Mouse (Mus musculus): ENCODE results near the gene Slc12a3. TPM values are rescaled to one million over a fixed set of nuclear protein-coding genes. Genes with fewer than 3 reads are reported as not detected.

Slc12a3 gene
- polyA plus RNA-seq, 1 experiment from 2014 or later: 0.12 TPM

GRCm38 (mm10) chr8:94304412-94304811 is 24.6 kb upstream of the Slc12a3 start:
- Histone ChIP-seq H3K4me1 (no peaks in the 10 kb centered on the region), H3K27ac (no peak overlapping the region), H3K9ac (no peak overlapping the region), H3K27me3 (no peaks in the 10 kb centered on the region), H3K4me3 (no peak overlapping the region), H3K36me3 (peaks cover 64% of the 10 kb centered on the region), H3K9me3 (no peaks in the 10 kb centered on the region), H3K4me2 (replicated peaks) (no peak overlapping the region)
- 89% methylated on average over 2 of the region's 2 CpGs for WGBS
- no peak for ATAC-seq (ENCODE audit: insufficient number of reproducible peaks, insufficient read depth, low FRiP score, low TSS enrichment)

- no peaks in the 10 kb centered on the region for H3K27me3 ChIP-seq
- H3K4me3 ChIP-seq: no peak overlapping the region
- H3K9ac ChIP-seq: no peak overlapping the region
- H3K27ac ChIP-seq: no peak overlapping the region
- peaks cover 77% of the 10 kb centered on the region for H3K36me3 ChIP-seq
- WGBS: 85% methylated on average over 7 of the region's 7 CpGs
- no peak for ATAC-seq (ENCODE audit: insufficient number of reproducible peaks, insufficient read depth, low FRiP score, low TSS enrichment)
- no peaks in the 10 kb centered on the region for H3K9me3 ChIP-seq
- H3K4me1 ChIP-seq: no peaks in the 10 kb centered on the region
- H3K4me2 ChIP-seq (replicated peaks): no peak overlapping the region
Measured at GRCm38 (mm10) chr8:94306989-94307513, 21.9 kb upstream of the Slc12a3 start.

- Histone ChIP-seq H3K4me3 (no peak overlapping the region), H3K4me1 (no peaks in the 10 kb centered on the region), H3K36me3 (peaks cover 76% of the 10 kb centered on the region), H3K9ac (no peak overlapping the region), H3K4me2 (replicated peaks) (no peak overlapping the region), H3K27ac (no peak overlapping the region), H3K9me3 (no peaks in the 10 kb centered on the region), H3K27me3 (no peaks in the 10 kb centered on the region)
- no peak for ATAC-seq (ENCODE audit: insufficient number of reproducible peaks, insufficient read depth, low FRiP score, low TSS enrichment)
- WGBS: 91% methylated on average over 9 of the region's 9 CpGs
Measured at GRCm38 (mm10) chr8:94307652-94308051, 21.3 kb upstream of the Slc12a3 start.

GRCm38 (mm10) chr8:94314069-94314468 is 14.9 kb upstream of the Slc12a3 start:
- ATAC-seq (ENCODE audit: insufficient number of reproducible peaks, insufficient read depth, low FRiP score, low TSS enrichment): no peak
- no peak overlapping the region for H3K9ac ChIP-seq
- peaks cover 28% of the 10 kb centered on the region for H3K36me3 ChIP-seq
- no peak overlapping the region for H3K27ac ChIP-seq
- H3K27me3 ChIP-seq: no peaks in the 10 kb centered on the region
- H3K4me2 ChIP-seq (replicated peaks): no peak overlapping the region
- H3K4me1 ChIP-seq: no peaks in the 10 kb centered on the region
- no peak overlapping the region for H3K4me3 ChIP-seq
- no peaks in the 10 kb centered on the region for H3K9me3 ChIP-seq
- 70% methylated on average over 2 of the region's 2 CpGs for WGBS

GRCm38 (mm10) chr8:94317249-94317648 is 11.8 kb upstream of the Slc12a3 start:
- WGBS: 88% methylated on average over 2 of the region's 2 CpGs
- no peaks in the 10 kb centered on the region for H3K9me3 ChIP-seq
- no peaks in the 10 kb centered on the region for H3K4me1 ChIP-seq
- no peak overlapping the region for H3K4me2 ChIP-seq (replicated peaks)
- H3K9ac ChIP-seq: no peak overlapping the region
- H3K36me3 ChIP-seq: 0 out of 2 replicates have a peak, but pooled peaks cover 8% of the 10 kb centered on the region
- no peaks in the 10 kb centered on the region for H3K27me3 ChIP-seq
- H3K27ac ChIP-seq: no peak overlapping the region
- H3K4me3 ChIP-seq: no peak overlapping the region
- ATAC-seq (ENCODE audit: insufficient number of reproducible peaks, insufficient read depth, low FRiP score, low TSS enrichment): no peak

GRCm38 (mm10) chr8:94317691-94318090 is 11.3 kb upstream of the Slc12a3 start:
- Histone ChIP-seq H3K36me3 (0 out of 2 replicates have a peak, but pooled peaks cover 8% of the 10 kb centered on the region), H3K9ac (no peak overlapping the region), H3K4me2 (replicated peaks) (no peak overlapping the region), H3K4me3 (no peak overlapping the region), H3K9me3 (no peaks in the 10 kb centered on the region), H3K4me1 (no peaks in the 10 kb centered on the region), H3K27ac (no peak overlapping the region), H3K27me3 (no peaks in the 10 kb centered on the region)
- WGBS: 93% methylated on average over 2 of the region's 2 CpGs
- ATAC-seq (ENCODE audit: insufficient number of reproducible peaks, insufficient read depth, low FRiP score, low TSS enrichment): no peak

GRCm38 (mm10) chr8:94320036-94320435 is 9.0 kb upstream of the Slc12a3 start:
- Histone ChIP-seq H3K9me3 (no peaks in the 10 kb centered on the region), H3K4me3 (no peak overlapping the region), H3K27ac (no peak overlapping the region), H3K9ac (no peak overlapping the region), H3K27me3 (no peaks in the 10 kb centered on the region), H3K36me3 (0 out of 2 replicates have a peak, but pooled peaks cover 7% of the 10 kb centered on the region), H3K4me1 (no peaks in the 10 kb centered on the region), H3K4me2 (replicated peaks) (no peak overlapping the region)
- WGBS: 92% methylated on average over 2 of the region's 2 CpGs
- ATAC-seq (ENCODE audit: insufficient number of reproducible peaks, insufficient read depth, low FRiP score, low TSS enrichment): no peak

- Histone ChIP-seq H3K27me3 (no peaks in the 10 kb centered on the region), H3K36me3 (0 out of 2 replicates have a peak, but pooled peaks cover 2% of the 10 kb centered on the region), H3K9ac (no peak overlapping the region), H3K4me3 (no peak overlapping the region), H3K4me2 (replicated peaks) (no peak overlapping the region), H3K4me1 (no peaks in the 10 kb centered on the region), H3K27ac (no peak overlapping the region), H3K9me3 (no peaks in the 10 kb centered on the region)
- ATAC-seq (ENCODE audit: insufficient number of reproducible peaks, insufficient read depth, low FRiP score, low TSS enrichment): no peak
- WGBS: 54% methylated on average over 4 of the region's 4 CpGs
Measured at GRCm38 (mm10) chr8:94322083-94322482, 6.9 kb upstream of the Slc12a3 start.

- H3K36me3 ChIP-seq: no peaks in the 10 kb centered on the region
- no peaks in the 10 kb centered on the region for H3K4me1 ChIP-seq
- ATAC-seq (ENCODE audit: insufficient number of reproducible peaks, insufficient read depth, low FRiP score, low TSS enrichment): no peak
- no peak overlapping the region for H3K4me3 ChIP-seq
- H3K27me3 ChIP-seq: no peaks in the 10 kb centered on the region
- no peak overlapping the region for H3K9ac ChIP-seq
- no peak overlapping the region for H3K4me2 ChIP-seq (replicated peaks)
- 75% methylated on average over 6 of the region's 6 CpGs for WGBS
- H3K27ac ChIP-seq: no peak overlapping the region
- H3K9me3 ChIP-seq: no peaks in the 10 kb centered on the region
Measured at GRCm38 (mm10) chr8:94323041-94323440, 6.0 kb upstream of the Slc12a3 start.

GRCm38 (mm10) chr8:94324071-94324470 is 4.9 kb upstream of the Slc12a3 start:
- WGBS: 58% methylated on average over 12 of the region's 12 CpGs
- Histone ChIP-seq H3K9me3 (no peaks in the 10 kb centered on the region), H3K27ac (no peak overlapping the region), H3K9ac (no peak overlapping the region), H3K4me1 (no peaks in the 10 kb centered on the region), H3K27me3 (no peaks in the 10 kb centered on the region), H3K4me3 (no peak overlapping the region), H3K4me2 (replicated peaks) (no peak overlapping the region), H3K36me3 (no peaks in the 10 kb centered on the region)
- ATAC-seq (ENCODE audit: insufficient number of reproducible peaks, insufficient read depth, low FRiP score, low TSS enrichment): no peak

- Histone ChIP-seq H3K9ac (no peak overlapping the region), H3K9me3 (no peaks in the 10 kb centered on the region), H3K36me3 (no peaks in the 10 kb centered on the region), H3K4me2 (replicated peaks) (no peak overlapping the region), H3K4me1 (no peaks in the 10 kb centered on the region), H3K4me3 (no peak overlapping the region), H3K27me3 (no peaks in the 10 kb centered on the region), H3K27ac (no peak overlapping the region)
- ATAC-seq (ENCODE audit: insufficient number of reproducible peaks, insufficient read depth, low FRiP score, low TSS enrichment): no peak
- WGBS: 67% methylated on average over 4 of the region's 4 CpGs
Measured at GRCm38 (mm10) chr8:94326016-94326415, 3.0 kb upstream of the Slc12a3 start.

GRCm38 (mm10) chr8:94330733-94331132 is 1.7 kb downstream of the Slc12a3 start:
- WGBS: 32% methylated on average over 4 of the region's 4 CpGs
- Histone ChIP-seq H3K4me3 (no peak overlapping the region), H3K9ac (no peak overlapping the region), H3K4me1 (no peaks in the 10 kb centered on the region), H3K27me3 (no peaks in the 10 kb centered on the region), H3K27ac (no peak overlapping the region), H3K36me3 (no peaks in the 10 kb centered on the region), H3K4me2 (replicated peaks) (no peak overlapping the region), H3K9me3 (no peaks in the 10 kb centered on the region)
- no peak for ATAC-seq (ENCODE audit: insufficient number of reproducible peaks, insufficient read depth, low FRiP score, low TSS enrichment)

GRCm38 (mm10) chr8:94333345-94333744 is 4.3 kb downstream of the Slc12a3 start:
- no peak overlapping the region for H3K4me2 ChIP-seq (replicated peaks)
- no peak for ATAC-seq (ENCODE audit: insufficient number of reproducible peaks, insufficient read depth, low FRiP score, low TSS enrichment)
- H3K4me1 ChIP-seq: no peaks in the 10 kb centered on the region
- no peak overlapping the region for H3K27ac ChIP-seq
- H3K9me3 ChIP-seq: no peaks in the 10 kb centered on the region
- no peak overlapping the region for H3K9ac ChIP-seq
- H3K4me3 ChIP-seq: no peak overlapping the region
- H3K27me3 ChIP-seq: no peaks in the 10 kb centered on the region
- H3K36me3 ChIP-seq: no peaks in the 10 kb centered on the region
- 49% methylated on average over 5 of the region's 5 CpGs for WGBS
